Mouse (Mus musculus): Measurements from ENCODE around the gene 9830107B12Rik. TPM values are rescaled to one million over a fixed set of nuclear protein-coding genes. Genes with fewer than 3 reads are reported as not detected.

Gene 9830107B12Rik
- total RNA-seq, 1 experiment = not detected

DNA sequence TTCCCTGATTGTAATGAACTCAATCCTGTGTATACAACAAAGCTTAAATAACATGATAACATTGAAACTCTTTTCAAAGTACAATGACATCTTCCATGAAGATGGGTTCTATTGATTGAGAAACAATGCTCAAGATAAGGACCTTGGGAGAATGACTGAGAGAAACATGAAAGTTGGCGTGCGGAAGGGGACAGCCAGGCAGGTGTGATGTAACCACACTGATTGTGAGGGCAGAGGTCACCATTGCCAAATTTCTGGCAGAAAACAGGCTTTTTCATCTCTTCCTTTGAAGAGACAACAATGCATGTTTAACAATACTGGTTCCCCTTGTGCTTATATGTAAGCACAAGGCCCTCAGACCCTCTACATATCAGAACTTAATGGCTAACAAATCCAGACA lies 13.3 kb downstream of the 9830107B12Rik start:
- H3K27ac ChIP-seq (ENCODE audit: insufficient read depth, low read depth, low read length, poor library complexity, severe bottlenecking) = no peak overlapping the region
- in situ Hi-C loops (cut with MboI; ENCODE audit: low sequenced_read_pairs in 2 of 2, unreplicated experiment in 2 of 2) = no loop called here
- no peaks in the 10 kb centered on the region for H3K4me1 ChIP-seq (ENCODE audit: control insufficient read depth in 2 of 2, insufficient read depth in 2 of 2, low read length in 2 of 2, poor library complexity in 1 of 2)
- TF ChIP-seq ZC3H11A (IDR thresholded peaks at IDR 0.05; ENCODE audit: borderline replicate concordance, low read depth, low read length) (no peak), CHD2 (IDR thresholded peaks at IDR 0.05; ENCODE audit: low read depth, low read length) (no peak), ZNF384 (IDR thresholded peaks at IDR 0.05; ENCODE audit: low read depth, low read length) (no peak), HCFC1 (IDR thresholded peaks at IDR 0.05; ENCODE audit: borderline replicate concordance, insufficient read depth, low read length) (no peak), MAFK (IDR thresholded peaks at IDR 0.05; ENCODE audit: insufficient read depth, low read depth, low read length) (no peak)
- no peak for DNase-seq (ENCODE audit: low read depth, low spot score)
- no peak overlapping the region for H3K9ac ChIP-seq (ENCODE audit: insufficient read depth, low read depth, low read length, poor library complexity, severe bottlenecking)
- H3K4me3 ChIP-seq (ENCODE audit: insufficient read depth in 1 of 2, low read depth in 1 of 2, low read length in 2 of 2, poor library complexity in 1 of 2, severe bottlenecking in 1 of 2) = no peak overlapping the region
- no peaks in the 10 kb centered on the region for H3K36me3 ChIP-seq (ENCODE audit: control insufficient read depth, insufficient read depth, low read length, poor library complexity, severe bottlenecking)
- no peaks in the 10 kb centered on the region for H3K9me3 ChIP-seq (ENCODE audit: control insufficient read depth, insufficient read depth, low read depth, low read length)

DNA sequence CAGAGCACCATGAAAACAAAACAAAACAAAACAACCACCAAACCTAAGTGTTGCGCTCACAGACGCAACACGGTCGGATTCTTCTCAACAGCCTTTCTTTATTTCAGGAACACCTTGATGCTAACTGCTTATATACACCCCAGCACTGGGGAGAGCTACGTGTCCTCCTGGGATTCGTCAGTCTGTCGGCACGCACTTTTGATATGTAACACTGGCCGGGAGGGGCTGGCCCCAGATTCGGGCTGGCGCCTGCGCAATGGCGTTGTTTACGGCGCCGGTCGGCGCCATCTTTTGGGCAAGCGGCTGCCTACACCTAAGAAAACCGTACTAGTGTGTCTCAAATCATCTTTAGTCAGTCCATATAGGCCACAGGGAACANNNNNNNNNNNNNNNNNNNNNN lies 25.6 kb downstream of the 9830107B12Rik start:
- no peak for TF ChIP-seq ZC3H11A (IDR thresholded peaks at IDR 0.05; ENCODE audit: borderline replicate concordance, low read depth, low read length)
- TF ChIP-seq ZNF384 (IDR thresholded peaks at IDR 0.05; ENCODE audit: low read depth, low read length) = no peak
- TF ChIP-seq MAFK (IDR thresholded peaks at IDR 0.05; ENCODE audit: insufficient read depth, low read depth, low read length) = no peak
- TF ChIP-seq CHD2 (IDR thresholded peaks at IDR 0.05; ENCODE audit: low read depth, low read length) = no peak
- no peak for TF ChIP-seq HCFC1 (IDR thresholded peaks at IDR 0.05; ENCODE audit: borderline replicate concordance, insufficient read depth, low read length)
- H3K27ac ChIP-seq (ENCODE audit: insufficient read depth, low read depth, low read length, poor library complexity, severe bottlenecking) = no peak overlapping the region; the same call in 1 of the 2 replicates
- H3K9ac ChIP-seq (ENCODE audit: insufficient read depth, low read depth, low read length, poor library complexity, severe bottlenecking) = no peak overlapping the region
- no peaks in the 10 kb centered on the region for H3K9me3 ChIP-seq (ENCODE audit: control insufficient read depth, insufficient read depth, low read depth, low read length)
- no peaks in the 10 kb centered on the region for H3K36me3 ChIP-seq (ENCODE audit: control insufficient read depth, insufficient read depth, low read length, poor library complexity, severe bottlenecking)
- DNase-seq (ENCODE audit: low read depth, low spot score) = peak; percentile 36
- in situ Hi-C loops (cut with MboI; ENCODE audit: low sequenced_read_pairs in 2 of 2, unreplicated experiment in 2 of 2) = no loop called here
- no peak overlapping the region for H3K4me3 ChIP-seq (ENCODE audit: insufficient read depth in 1 of 2, low read depth in 1 of 2, low read length in 2 of 2, poor library complexity in 1 of 2, severe bottlenecking in 1 of 2)
- 0 out of 4 replicates have a peak, but pooled peaks cover 0 to 2% of the 10 kb centered on the region in 2 experiments for H3K4me1 ChIP-seq (ENCODE audit: control insufficient read depth in 2 of 2, insufficient read depth in 2 of 2, low read length in 2 of 2, poor library complexity in 1 of 2)

DNA sequence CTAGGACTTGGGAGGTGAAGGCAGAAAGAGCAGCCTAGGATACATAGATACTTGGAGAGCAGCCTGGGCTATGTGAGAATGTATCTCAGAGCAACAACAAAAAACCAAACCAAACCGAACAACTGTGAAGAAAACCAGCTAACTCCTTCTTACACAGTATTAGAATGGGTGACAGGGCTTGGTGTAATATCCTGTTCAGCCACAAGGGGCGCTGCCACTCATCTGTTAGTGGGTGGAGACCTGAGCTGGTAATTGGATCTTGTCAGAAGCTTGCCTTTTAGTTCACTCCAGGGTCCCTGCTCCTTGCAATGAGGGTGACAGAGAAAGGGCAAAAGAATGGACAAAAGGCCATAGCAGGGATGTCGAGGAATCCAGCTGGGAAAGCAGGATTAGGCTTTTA lies 26.4 kb downstream of the 9830107B12Rik start:
- no peak overlapping the region for H3K4me3 ChIP-seq (ENCODE audit: insufficient read depth in 1 of 2, low read depth in 1 of 2, low read length in 2 of 2, poor library complexity in 1 of 2, severe bottlenecking in 1 of 2)
- no peak for TF ChIP-seq ZNF384 (IDR thresholded peaks at IDR 0.05; ENCODE audit: low read depth, low read length)
- TF ChIP-seq HCFC1 (IDR thresholded peaks at IDR 0.05; ENCODE audit: borderline replicate concordance, insufficient read depth, low read length) = no peak
- TF ChIP-seq MAFK (IDR thresholded peaks at IDR 0.05; ENCODE audit: insufficient read depth, low read depth, low read length) = no peak
- TF ChIP-seq CHD2 (IDR thresholded peaks at IDR 0.05; ENCODE audit: low read depth, low read length) = no peak
- no peak for TF ChIP-seq ZC3H11A (IDR thresholded peaks at IDR 0.05; ENCODE audit: borderline replicate concordance, low read depth, low read length)
- DNase-seq (ENCODE audit: low read depth, low spot score) = peak; percentile 83
- in situ Hi-C loops (cut with MboI; ENCODE audit: low sequenced_read_pairs in 2 of 2, unreplicated experiment in 2 of 2) = no loop called here
- no peak overlapping the region for H3K27ac ChIP-seq (ENCODE audit: insufficient read depth, low read depth, low read length, poor library complexity, severe bottlenecking)
- H3K4me1 ChIP-seq (ENCODE audit: control insufficient read depth in 2 of 2, insufficient read depth in 2 of 2, low read length in 2 of 2, poor library complexity in 1 of 2) = 0 out of 4 replicates have a peak, but pooled peaks cover 0 to 2% of the 10 kb centered on the region in 2 experiments
- H3K9ac ChIP-seq (ENCODE audit: insufficient read depth, low read depth, low read length, poor library complexity, severe bottlenecking) = no peak overlapping the region
- no peaks in the 10 kb centered on the region for H3K9me3 ChIP-seq (ENCODE audit: control insufficient read depth, insufficient read depth, low read depth, low read length)
- no peaks in the 10 kb centered on the region for H3K36me3 ChIP-seq (ENCODE audit: control insufficient read depth, insufficient read depth, low read length, poor library complexity, severe bottlenecking)

DNA sequence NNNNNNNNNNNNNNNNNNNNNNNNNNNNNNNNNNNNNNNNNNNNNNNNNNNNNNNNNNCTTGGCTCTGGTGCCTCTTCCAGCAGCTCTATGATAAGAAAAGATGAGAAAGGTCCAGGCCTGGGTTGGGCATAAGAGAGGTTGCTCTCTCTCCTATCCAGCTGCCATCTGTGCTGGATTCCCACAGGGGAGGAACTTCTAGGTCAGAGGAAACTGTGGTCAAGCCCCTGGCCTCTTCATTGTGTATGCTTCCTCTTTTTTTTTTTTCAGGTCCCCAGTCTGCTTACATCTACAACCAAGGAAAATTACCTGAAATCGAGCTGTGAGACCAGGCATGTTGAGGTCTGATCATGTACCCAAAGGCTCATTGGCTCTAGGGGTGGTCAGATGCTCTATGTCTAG lies 27.5 kb downstream of the 9830107B12Rik start:
- TF ChIP-seq CHD2 (IDR thresholded peaks at IDR 0.05; ENCODE audit: low read depth, low read length) (no peak), ZC3H11A (IDR thresholded peaks at IDR 0.05; ENCODE audit: borderline replicate concordance, low read depth, low read length) (no peak)
- no peak for DNase-seq (ENCODE audit: low read depth, low spot score)
- in situ Hi-C loops (cut with MboI; ENCODE audit: low sequenced_read_pairs in 2 of 2, unreplicated experiment in 2 of 2) = no loop called here

More for the DNA sequence above, 27.5 kb downstream of the 9830107B12Rik start:
- no peaks in the 10 kb centered on the region for H3K9me3 ChIP-seq (ENCODE audit: control insufficient read depth, insufficient read depth, low read depth, low read length)
- H3K9ac ChIP-seq (ENCODE audit: insufficient read depth, low read depth, low read length, poor library complexity, severe bottlenecking) = no peak overlapping the region
- H3K36me3 ChIP-seq (ENCODE audit: control insufficient read depth, insufficient read depth, low read length, poor library complexity, severe bottlenecking) = no peaks in the 10 kb centered on the region
- H3K27ac ChIP-seq (ENCODE audit: insufficient read depth, low read depth, low read length, poor library complexity, severe bottlenecking) = no peak overlapping the region
- 0 out of 4 replicates have a peak, but pooled peaks cover 0 to 2% of the 10 kb centered on the region in 2 experiments for H3K4me1 ChIP-seq (ENCODE audit: control insufficient read depth in 2 of 2, insufficient read depth in 2 of 2, low read length in 2 of 2, poor library complexity in 1 of 2)
- H3K4me3 ChIP-seq (ENCODE audit: insufficient read depth in 1 of 2, low read depth in 1 of 2, low read length in 2 of 2, poor library complexity in 1 of 2, severe bottlenecking in 1 of 2) = no peak overlapping the region
